Mouse (Mus musculus): ENCODE data around the gene Snrpf. TPM values are rescaled to one million over a fixed set of nuclear protein-coding genes. Genes with fewer than 3 reads are reported as not detected.

Snrpf gene
- total and polyA plus RNA-seq, 3 experiments: 54.7 to 138 (median 85.8) TPM

GRCm38 (mm10) chr10:93595831-93596230 lies 6.3 kb upstream of the Snrpf start:
- ATAC-seq (ENCODE audit: extremely low read depth, insufficient number of reproducible peaks, low FRiP score, poor library complexity, severe bottlenecking) (no peak), DNase-seq (ENCODE audit: low spot score) (no peak)
- H3K9me3 ChIP-seq (replicated peaks): no peaks in the 10 kb centered on the region
- H3K27me3 ChIP-seq (ENCODE audit: insufficient read depth, low read length): peaks cover 10% of the 10 kb centered on the region
- no peaks in the 10 kb centered on the region for H3K36me3 ChIP-seq (replicated peaks)
- peaks cover 6% of the 10 kb centered on the region; the same call in 1 of the 2 replicates for H3K4me1 ChIP-seq (ENCODE audit: insufficient read depth, low read depth, low read length)
- TF ChIP-seq TAL1 (conservative IDR thresholded peaks at IDR 0.05; ENCODE audit: low read depth, low read length) (no peak), CTCF (IDR thresholded peaks at IDR 0.05; ENCODE audit: low read depth, low read length) (no peak), POLR2AphosphoS5 (IDR thresholded peaks at IDR 0.05; ENCODE audit: insufficient replicate concordance, low read depth, low read length) (no peak)
- no peak overlapping the region for H3K4me3 ChIP-seq (ENCODE audit: low read depth, low read length)

- H3K27me3 ChIP-seq (ENCODE audit: insufficient read depth, low read length): peaks cover 10% of the 10 kb centered on the region
- H3K4me1 ChIP-seq (ENCODE audit: insufficient read depth, low read depth, low read length): peaks cover 11% of the 10 kb centered on the region
- TF ChIP-seq CTCF (IDR thresholded peaks at IDR 0.05; ENCODE audit: low read depth, low read length): no peak
- TF ChIP-seq GATA2 (IDR thresholded peaks at IDR 0.05; ENCODE audit: borderline replicate concordance, low read depth, low read length): no peak
- TF ChIP-seq TAL1 (conservative IDR thresholded peaks at IDR 0.05; ENCODE audit: low read depth, low read length): no peak
- no peak for TF ChIP-seq POLR2AphosphoS5 (IDR thresholded peaks at IDR 0.05; ENCODE audit: insufficient replicate concordance, low read depth, low read length)
- no peak for TF ChIP-seq GATA1 (IDR thresholded peaks at IDR 0.05; ENCODE audit: borderline replicate concordance, low read length)
- DNase-seq (ENCODE audit: low spot score): no peak
- no peak overlapping the region; the same call in 1 of the 2 replicates for H3K4me3 ChIP-seq (ENCODE audit: low read depth, low read length)
- no peaks in the 10 kb centered on the region for H3K36me3 ChIP-seq (replicated peaks)
- H3K9me3 ChIP-seq (replicated peaks): no peaks in the 10 kb centered on the region
- no peak for ATAC-seq (ENCODE audit: extremely low read depth, insufficient number of reproducible peaks, low FRiP score, poor library complexity, severe bottlenecking)
Measured at GRCm38 (mm10) chr10:93594022-93594482, 4.5 kb upstream of the Snrpf start.

GRCm38 (mm10) chr10:93592456-93592855 lies 3.0 kb upstream of the Snrpf start:
- H3K27me3 ChIP-seq (ENCODE audit: insufficient read depth, low read length): peaks cover 7% of the 10 kb centered on the region
- TF ChIP-seq POLR2AphosphoS5 (IDR thresholded peaks at IDR 0.05; ENCODE audit: insufficient replicate concordance, low read depth, low read length) (no peak), GATA1 (IDR thresholded peaks at IDR 0.05; ENCODE audit: borderline replicate concordance, low read length) (no peak), CTCF (IDR thresholded peaks at IDR 0.05; ENCODE audit: low read depth, low read length) (no peak), GATA2 (IDR thresholded peaks at IDR 0.05; ENCODE audit: borderline replicate concordance, low read depth, low read length) (no peak), TAL1 (conservative IDR thresholded peaks at IDR 0.05; ENCODE audit: low read depth, low read length) (no peak)
- DNase-seq (ENCODE audit: low spot score): no peak
- H3K4me1 ChIP-seq (ENCODE audit: insufficient read depth, low read depth, low read length): peaks cover 20% of the 10 kb centered on the region
- no peak overlapping the region for H3K4me3 ChIP-seq (ENCODE audit: low read depth, low read length)
- no peak for ATAC-seq (ENCODE audit: extremely low read depth, insufficient number of reproducible peaks, low FRiP score, poor library complexity, severe bottlenecking)
- H3K9me3 ChIP-seq (replicated peaks): no peaks in the 10 kb centered on the region
- H3K36me3 ChIP-seq (replicated peaks): peaks cover 5% of the 10 kb centered on the region

GRCm38 (mm10) chr10:93588796-93589195 lies 710 bp downstream of the Snrpf start:
- no peak for ATAC-seq (ENCODE audit: extremely low read depth, insufficient number of reproducible peaks, low FRiP score, poor library complexity, severe bottlenecking)
- no peak for TF ChIP-seq GATA2 (IDR thresholded peaks at IDR 0.05; ENCODE audit: borderline replicate concordance, low read depth, low read length)
- no peak for TF ChIP-seq TAL1 (conservative IDR thresholded peaks at IDR 0.05; ENCODE audit: low read depth, low read length)
- TF ChIP-seq POLR2AphosphoS5 (IDR thresholded peaks at IDR 0.05; ENCODE audit: insufficient replicate concordance, low read depth, low read length): no peak
- TF ChIP-seq CTCF (IDR thresholded peaks at IDR 0.05; ENCODE audit: low read depth, low read length): no peak

GRCm38 (mm10) chr10:93577271-93577886 lies 12.1 kb downstream of the Snrpf start:
- DNase-seq (ENCODE audit: low spot score) (peak; percentile 25), ATAC-seq (ENCODE audit: extremely low read depth, insufficient number of reproducible peaks, low FRiP score, poor library complexity, severe bottlenecking) (no peak)
- Histone ChIP-seq H3K27me3 (ENCODE audit: insufficient read depth, low read length) (peaks cover 4% of the 10 kb centered on the region; the same call in 1 of the 2 replicates), H3K36me3 (replicated peaks) (peaks cover 34% of the 10 kb centered on the region), H3K4me3 (ENCODE audit: low read depth, low read length) (no peak overlapping the region), H3K9me3 (replicated peaks) (no peaks in the 10 kb centered on the region), H3K4me1 (ENCODE audit: insufficient read depth, low read depth, low read length) (peaks cover 2% of the 10 kb centered on the region)
- no peak for TF ChIP-seq POLR2AphosphoS5 (IDR thresholded peaks at IDR 0.05; ENCODE audit: insufficient replicate concordance, low read depth, low read length)
- peak; percentile 38; the same call in 1 of the 2 replicates for TF ChIP-seq CTCF (IDR thresholded peaks at IDR 0.05; ENCODE audit: low read depth, low read length)
- TF ChIP-seq GATA2 (IDR thresholded peaks at IDR 0.05; ENCODE audit: borderline replicate concordance, low read depth, low read length): no peak

More at GRCm38 (mm10) chr10:93588796-93589195, 710 bp downstream of the Snrpf start:
- Histone ChIP-seq H3K4me3 (ENCODE audit: low read depth, low read length) (peak overlapping the region; percentile 85), H3K27me3 (ENCODE audit: insufficient read depth, low read length) (no peaks in the 10 kb centered on the region), H3K9me3 (replicated peaks) (no peaks in the 10 kb centered on the region), H3K4me1 (ENCODE audit: insufficient read depth, low read depth, low read length) (peaks cover 22% of the 10 kb centered on the region), H3K36me3 (replicated peaks) (peaks cover 38% of the 10 kb centered on the region)
- no peak for DNase-seq (ENCODE audit: low spot score)

GRCm38 (mm10) chr10:93575960-93576359 lies 13.5 kb downstream of the Snrpf start:
- ATAC-seq (ENCODE audit: extremely low read depth, insufficient number of reproducible peaks, low FRiP score, poor library complexity, severe bottlenecking) (no peak), DNase-seq (ENCODE audit: low spot score) (no peak)
- TF ChIP-seq POLR2AphosphoS5 (IDR thresholded peaks at IDR 0.05; ENCODE audit: insufficient replicate concordance, low read depth, low read length) (no peak), GATA2 (IDR thresholded peaks at IDR 0.05; ENCODE audit: borderline replicate concordance, low read depth, low read length) (no peak), CTCF (IDR thresholded peaks at IDR 0.05; ENCODE audit: low read depth, low read length) (no peak), GATA1 (IDR thresholded peaks at IDR 0.05; ENCODE audit: borderline replicate concordance, low read length) (no peak), TAL1 (conservative IDR thresholded peaks at IDR 0.05; ENCODE audit: low read depth, low read length) (no peak)
- Histone ChIP-seq H3K36me3 (replicated peaks) (peaks cover 21% of the 10 kb centered on the region), H3K27me3 (ENCODE audit: insufficient read depth, low read length) (peaks cover 4% of the 10 kb centered on the region; the same call in 1 of the 2 replicates), H3K9me3 (replicated peaks) (no peaks in the 10 kb centered on the region), H3K4me3 (ENCODE audit: low read depth, low read length) (no peak overlapping the region), H3K4me1 (ENCODE audit: insufficient read depth, low read depth, low read length) (peaks cover 2% of the 10 kb centered on the region)

Data from G1E (cell line).